Mouse (Mus musculus) limb, embryonic 10.5 days (tissue): ENCODE measurements around the gene Ildr2. TPM values are rescaled to one million over a fixed set of nuclear protein-coding genes. Genes with fewer than 3 reads are reported as not detected.
A peak's percentile ranks its signal among the peaks of the same experiment; 100 is the strongest.

Source experiments
- DNase-seq: peaks from one replicate; pipeline ENCODE4 v3.0.0-alpha.2; 2017; ENCODE audit warnings: low spot score
- H3K27ac ChIP-seq: fragments of 300-500 bp; sonication (generic); 2 replicates; pipeline ENCODE4 v1.5.1; 2016; ENCODE audit warnings: mild to moderate bottlenecking
- H3K27me3 ChIP-seq: fragments of 300-500 bp; sonication (generic); 2 replicates; pipeline ENCODE4 v1.6.1; 2016; ENCODE audit warnings: low read depth, mild to moderate bottlenecking; ENCODE audit not compliant: poor library complexity, severe bottlenecking
- H3K36me3 ChIP-seq: fragments of 300-500 bp; sonication (generic); 2 replicates; pipeline ENCODE4 v1.6.1; 2016; ENCODE audit warnings: mild to moderate bottlenecking, moderate library complexity
- H3K4me1 ChIP-seq: fragments of 300-500 bp; sonication (generic); 2 replicates; pipeline ENCODE4 v1.6.1; 2016
- H3K4me3 ChIP-seq: fragments of 300-500 bp; sonication (generic); 2 replicates; pipeline ENCODE4 v1.5.1; 2016; ENCODE audit warnings: mild to moderate bottlenecking, moderate library complexity
- H3K9me3 ChIP-seq: fragments of 300-500 bp; sonication (generic); replicated peaks from 2 replicates; pipeline ENCODE4 v1.6.1; 2016; ENCODE audit warnings: mild to moderate bottlenecking
- WGBS: fragments of 180-500 bp; shearing (Covaris S2); methylation state at CpG from one replicate; pipeline ENCODE4 v1.1.7; 2016; 5-methylcytosine and 5-hydroxymethylcytosine counted together
- polyA plus RNA-seq: library from polyadenylated mRNA; unstranded; fragments of >200 nt; fragmentation: Nextera tagmentation; extraction: Ambion mirVana; gene quantifications from 2 replicates; pipeline ENCODE4 v1.2.1, GENCODE M21; 2016

Gene Ildr2
- polyA plus RNA-seq, 1 experiment from 2014 or later: 0.63 TPM

GRCm38 (mm10) chr1:166293086-166293485 is 39.1 kb downstream of the Ildr2 start:
- DNase-seq: no peak
- Histone ChIP-seq H3K4me3 (no peak overlapping the region), H3K27ac (no peak overlapping the region), H3K36me3 (no peaks in the 10 kb centered on the region), H3K27me3 (0 out of 2 replicates have a peak, but pooled peaks cover 3% of the 10 kb centered on the region), H3K4me1 (peaks cover 5% of the 10 kb centered on the region), H3K9me3 (no peaks in the 10 kb centered on the region)
- WGBS: 82% methylated on average over 3 of the region's 3 CpGs

- H3K36me3 ChIP-seq: no peaks in the 10 kb centered on the region
- WGBS: 89% methylated on average over 7 of the region's 7 CpGs
- H3K27me3 ChIP-seq: 0 out of 2 replicates have a peak, but pooled peaks cover 4% of the 10 kb centered on the region
- no peak overlapping the region for H3K27ac ChIP-seq
- H3K4me3 ChIP-seq: no peak overlapping the region
- H3K4me1 ChIP-seq: peaks cover 9% of the 10 kb centered on the region
- DNase-seq: no peak
- H3K9me3 ChIP-seq: no peaks in the 10 kb centered on the region
Observed at GRCm38 (mm10) chr1:166295548-166295947, 41.6 kb downstream of the Ildr2 start.

GRCm38 (mm10) chr1:166296371-166296770 is 42.4 kb downstream of the Ildr2 start:
- 91% methylated on average over 9 of the region's 9 CpGs for WGBS
- Histone ChIP-seq H3K9me3 (no peaks in the 10 kb centered on the region), H3K27ac (no peak overlapping the region), H3K36me3 (no peaks in the 10 kb centered on the region), H3K4me3 (no peak overlapping the region), H3K4me1 (peaks cover 9% of the 10 kb centered on the region), H3K27me3 (0 out of 2 replicates have a peak, but pooled peaks cover 4% of the 10 kb centered on the region)
- DNase-seq: no peak

DNA sequence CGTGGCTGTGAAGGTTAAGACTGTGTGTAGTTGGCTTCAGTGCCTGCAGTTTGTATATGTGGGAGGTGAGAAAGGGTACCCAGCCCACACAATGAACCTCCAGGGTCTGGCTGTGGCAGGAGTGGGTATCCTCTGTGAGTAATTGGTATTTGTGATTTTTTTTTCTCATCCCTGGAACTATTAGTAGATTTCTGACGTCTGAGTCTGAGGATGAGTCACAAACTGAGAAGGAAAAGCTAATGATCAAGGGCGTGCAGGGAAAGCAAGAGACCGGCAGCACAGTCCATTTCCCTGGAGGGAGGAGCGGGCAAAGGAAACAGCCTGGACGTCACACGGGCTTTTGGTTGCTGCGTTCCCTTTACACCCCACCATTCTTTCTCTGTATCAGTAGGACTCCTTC is 43.0 kb downstream of the Ildr2 start:
- peaks cover 9% of the 10 kb centered on the region for H3K4me1 ChIP-seq
- H3K9me3 ChIP-seq: no peaks in the 10 kb centered on the region
- 0 out of 2 replicates have a peak, but pooled peaks cover 4% of the 10 kb centered on the region for H3K27me3 ChIP-seq
- 87% methylated on average over 8 of the region's 8 CpGs for WGBS
- DNase-seq: no peak
- no peaks in the 10 kb centered on the region for H3K36me3 ChIP-seq
- H3K27ac ChIP-seq: no peak overlapping the region
- no peak overlapping the region for H3K4me3 ChIP-seq

- no peak for DNase-seq
- no peaks in the 10 kb centered on the region for H3K36me3 ChIP-seq
- no peaks in the 10 kb centered on the region for H3K9me3 ChIP-seq
- WGBS: 80% methylated on average over 15 of the region's 15 CpGs
- H3K4me3 ChIP-seq: no peak overlapping the region
- peaks cover 9% of the 10 kb centered on the region for H3K4me1 ChIP-seq
- H3K27ac ChIP-seq: no peak overlapping the region
- 0 out of 2 replicates have a peak, but pooled peaks cover 4% of the 10 kb centered on the region for H3K27me3 ChIP-seq
Observed at GRCm38 (mm10) chr1:166297499-166298111, 43.7 kb downstream of the Ildr2 start.

DNA sequence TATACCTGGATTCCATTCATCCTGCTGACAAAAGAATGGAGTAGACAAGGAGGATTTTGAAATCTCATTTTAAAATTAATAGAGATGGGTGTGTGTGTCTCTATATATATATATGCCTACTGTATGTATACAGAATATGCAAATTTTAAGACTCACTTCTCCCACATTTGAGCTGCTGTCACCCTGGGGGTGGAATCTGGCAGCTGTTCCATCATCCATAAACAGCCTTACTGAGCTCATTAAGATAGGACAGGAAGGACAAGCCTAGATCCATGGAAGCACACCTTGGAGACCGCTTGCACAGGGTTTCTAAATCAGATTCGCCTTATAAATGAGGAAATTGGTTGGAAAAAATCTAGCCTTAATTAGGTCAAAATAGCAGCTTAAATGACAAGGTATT is 44.9 kb downstream of the Ildr2 start:
- DNase-seq: no peak
- H3K27me3 ChIP-seq: 0 out of 2 replicates have a peak, but pooled peaks cover 4% of the 10 kb centered on the region
- peaks cover 9% of the 10 kb centered on the region for H3K4me1 ChIP-seq
- no peak overlapping the region for H3K27ac ChIP-seq
- WGBS: 94% methylated on average over 2 of the region's 2 CpGs
- no peak overlapping the region for H3K4me3 ChIP-seq
- H3K9me3 ChIP-seq: no peaks in the 10 kb centered on the region
- H3K36me3 ChIP-seq: no peaks in the 10 kb centered on the region

- 92% methylated on average over 8 of the region's 8 CpGs for WGBS
- Histone ChIP-seq H3K9me3 (no peaks in the 10 kb centered on the region), H3K27me3 (0 out of 2 replicates have a peak, but pooled peaks cover 4% of the 10 kb centered on the region), H3K4me1 (peaks cover 9% of the 10 kb centered on the region), H3K36me3 (no peaks in the 10 kb centered on the region), H3K4me3 (no peak overlapping the region), H3K27ac (no peak overlapping the region)
- no peak for DNase-seq
Observed at GRCm38 (mm10) chr1:166299821-166300220, 45.9 kb downstream of the Ildr2 start.

GRCm38 (mm10) chr1:166300526-166300925 is 46.6 kb downstream of the Ildr2 start:
- Histone ChIP-seq H3K27me3 (0 out of 2 replicates have a peak, but pooled peaks cover 4% of the 10 kb centered on the region), H3K27ac (no peak overlapping the region), H3K36me3 (no peaks in the 10 kb centered on the region), H3K9me3 (no peaks in the 10 kb centered on the region), H3K4me3 (no peak overlapping the region), H3K4me1 (peaks cover 9% of the 10 kb centered on the region)
- DNase-seq: no peak
- WGBS: 76% methylated on average over 3 of the region's 3 CpGs

DNA sequence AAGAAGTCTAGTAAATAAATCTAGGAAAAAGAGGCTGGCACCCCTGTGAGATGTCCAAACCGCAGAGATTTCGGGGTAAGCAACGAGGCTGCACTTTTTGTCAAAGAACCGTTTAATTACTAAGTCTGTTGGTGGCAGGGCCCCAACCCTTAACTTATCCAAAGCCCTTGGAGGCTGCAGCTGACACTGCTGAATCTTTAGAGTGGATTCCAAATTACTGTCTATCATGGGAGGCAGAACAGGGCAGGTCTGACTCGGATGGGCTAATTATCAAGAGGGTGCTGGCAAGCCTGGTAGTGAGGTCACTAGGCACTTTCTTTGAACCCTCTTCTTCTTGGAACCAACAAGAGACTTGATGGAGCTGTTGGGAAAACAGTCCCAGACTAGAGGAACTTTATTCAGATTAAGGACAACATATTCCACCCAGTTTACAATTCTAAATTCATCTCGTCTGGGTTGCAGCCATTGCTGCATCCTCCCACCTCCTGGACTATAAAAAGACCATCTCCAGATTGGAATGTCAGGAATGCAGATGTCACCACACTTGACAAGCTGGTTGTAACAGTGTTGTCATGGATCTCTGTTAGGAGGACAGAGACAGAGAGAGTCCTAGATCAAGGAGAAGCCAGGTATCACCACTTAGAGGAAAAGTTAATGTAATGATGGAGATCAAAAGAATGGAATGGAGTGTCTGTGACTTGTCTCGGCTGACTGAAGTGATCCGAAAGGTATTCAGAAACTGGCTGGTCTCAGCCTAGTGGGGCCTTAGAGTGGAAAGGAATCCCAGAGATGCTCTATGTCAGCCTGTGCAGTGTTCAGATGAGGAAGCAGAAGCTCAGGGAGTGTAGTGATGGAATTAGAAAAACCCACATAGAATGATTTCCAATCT is 50.7 kb downstream of the Ildr2 start:
- WGBS: 68% methylated on average over 8 of the region's 8 CpGs
- no peak overlapping the region for H3K4me3 ChIP-seq
- no peaks in the 10 kb centered on the region for H3K9me3 ChIP-seq
- no peaks in the 10 kb centered on the region for H3K36me3 ChIP-seq
- H3K4me1 ChIP-seq: peaks cover 11% of the 10 kb centered on the region
- DNase-seq: no peak
- H3K27ac ChIP-seq: no peak overlapping the region
- peaks cover 28% of the 10 kb centered on the region for H3K27me3 ChIP-seq

DNA sequence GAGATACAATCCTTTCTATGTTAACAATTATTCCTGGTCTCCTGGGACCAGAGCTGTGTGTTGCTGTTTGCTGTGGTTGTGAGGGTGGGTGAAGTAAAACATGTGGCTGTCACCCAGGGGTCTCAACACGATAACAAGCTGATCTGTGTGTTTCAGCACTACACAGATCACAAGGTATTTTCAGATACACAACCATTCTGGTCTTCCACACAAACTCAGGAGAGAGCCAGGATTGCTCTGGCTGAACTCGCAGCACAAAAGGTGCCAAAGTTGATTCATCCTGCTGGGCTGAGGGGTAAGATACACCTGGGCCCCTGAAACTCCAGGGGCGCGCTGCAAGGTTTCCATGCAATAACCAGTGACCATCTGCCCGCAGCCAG is 54.5 kb downstream of the Ildr2 start:
- H3K27me3 ChIP-seq: peaks cover 46% of the 10 kb centered on the region
- peaks cover 13% of the 10 kb centered on the region for H3K4me1 ChIP-seq
- peak overlapping the region; percentile 66 for H3K4me3 ChIP-seq
- WGBS: 19% methylated on average over 5 of the region's 5 CpGs
- H3K9me3 ChIP-seq: no peaks in the 10 kb centered on the region
- no peaks in the 10 kb centered on the region for H3K36me3 ChIP-seq
- H3K27ac ChIP-seq: peak overlapping the region; percentile 83; the same call in 1 of the 2 replicates
- no peak for DNase-seq

GRCm38 (mm10) chr1:166308851-166309715 is 55.1 kb downstream of the Ildr2 start:
- Histone ChIP-seq H3K27ac (peak overlapping the region; percentile 83), H3K36me3 (no peaks in the 10 kb centered on the region), H3K9me3 (no peaks in the 10 kb centered on the region), H3K27me3 (peaks cover 46% of the 10 kb centered on the region), H3K4me1 (peaks cover 13% of the 10 kb centered on the region), H3K4me3 (peak overlapping the region; percentile 66)
- WGBS: under 1% methylated on average over 94 of the region's 94 CpGs
- peak; percentile 72 for DNase-seq

- Histone ChIP-seq H3K27me3 (peaks cover 46% of the 10 kb centered on the region), H3K9me3 (no peaks in the 10 kb centered on the region), H3K27ac (no peak overlapping the region), H3K36me3 (no peaks in the 10 kb centered on the region), H3K4me3 (no peak overlapping the region), H3K4me1 (peaks cover 13% of the 10 kb centered on the region)
- DNase-seq: no peak
- WGBS: 81% methylated on average over 5 of the region's 5 CpGs
Observed at GRCm38 (mm10) chr1:166311151-166311550, 57.2 kb downstream of the Ildr2 start.
